Mouse (Mus musculus): ENCODE data around the gene Upk3b. TPM values are rescaled to one million over a fixed set of nuclear protein-coding genes. Genes with fewer than 3 reads are reported as not detected.

Gene Upk3b
- not detected in 2 replicates for polyA plus RNA-seq (2014; fragmentation: Nextera tagmentation; extraction: Ambion mirVana)

GRCm38 (mm10) chr5:136038258-136039214, at the start of gene Upk3b:
Gene Upk3b (plus strand): TSS chr5:136038496.
- H3K4me1 ChIP-seq (replicated peaks; ENCODE audit: control insufficient read depth, insufficient read depth, low read length), result no peaks in the 10 kb centered on the region
- ATAC-seq (replicated peaks; ENCODE audit: low FRiP score) (no peak), DNase-seq (ENCODE audit: low spot score) (no peak)
- no peak within 1 kb of the TSS for H3K4me3 ChIP-seq (ENCODE audit: low read depth, low read length)
- H3K9me3 ChIP-seq (ENCODE audit: control insufficient read depth, low read length), result no peaks in the 10 kb centered on the region
- H3K27ac ChIP-seq (ENCODE audit: low read depth, low read length), result no peak within 1 kb of the TSS
- H3K27me3 ChIP-seq (ENCODE audit: control insufficient read depth, insufficient read depth, low read length), result no peaks in the 10 kb centered on the region
- H3K4me2 ChIP-seq (ENCODE audit: low read depth, low read length, severe bottlenecking), result no peak within 1 kb of the TSS
- H3K9ac ChIP-seq (ENCODE audit: low read length), result no peak within 1 kb of the TSS
- H3K36me3 ChIP-seq (ENCODE audit: control insufficient read depth, insufficient read depth, low read length), result no peaks in the 10 kb centered on the region
- 89% methylated on average over 17 of the region's 17 CpGs for WGBS

GRCm38 (mm10) chr5:135990601-135991000, 47.7 kb upstream of the Upk3b start:
- 75% methylated on average over 5 of the region's 5 CpGs for WGBS
- no peak overlapping the region for H3K27ac ChIP-seq (ENCODE audit: low read depth, low read length)

GRCm38 (mm10) chr5:135993381-135993965, 44.8 kb upstream of the Upk3b start:
- Histone ChIP-seq H3K9me3 (ENCODE audit: control insufficient read depth, low read length) (no peaks in the 10 kb centered on the region), H3K4me2 (ENCODE audit: low read depth, low read length, severe bottlenecking) (no peak overlapping the region), H3K4me3 (ENCODE audit: low read depth, low read length) (no peak overlapping the region), H3K36me3 (ENCODE audit: control insufficient read depth, insufficient read depth, low read length) (no peaks in the 10 kb centered on the region), H3K27me3 (ENCODE audit: control insufficient read depth, insufficient read depth, low read length) (no peaks in the 10 kb centered on the region), H3K27ac (ENCODE audit: low read depth, low read length) (no peak overlapping the region), H3K4me1 (replicated peaks; ENCODE audit: control insufficient read depth, insufficient read depth, low read length) (peaks cover 5% of the 10 kb centered on the region; the same call in 1 of the 2 replicates), H3K9ac (ENCODE audit: low read length) (no peak overlapping the region)
- no peak for DNase-seq (ENCODE audit: low spot score)
- ATAC-seq (replicated peaks; ENCODE audit: low FRiP score), result no peak
- 76% methylated on average over 5 of the region's 5 CpGs for WGBS

More at GRCm38 (mm10) chr5:135990601-135991000, 47.7 kb upstream of the Upk3b start:
- no peak for ATAC-seq (replicated peaks; ENCODE audit: low FRiP score)
- Histone ChIP-seq H3K4me1 (replicated peaks; ENCODE audit: control insufficient read depth, insufficient read depth, low read length) (peaks cover 5% of the 10 kb centered on the region; the same call in 1 of the 2 replicates), H3K4me3 (ENCODE audit: low read depth, low read length) (no peak overlapping the region), H3K27me3 (ENCODE audit: control insufficient read depth, insufficient read depth, low read length) (no peaks in the 10 kb centered on the region), H3K9me3 (ENCODE audit: control insufficient read depth, low read length) (no peaks in the 10 kb centered on the region), H3K9ac (ENCODE audit: low read length) (no peak overlapping the region), H3K36me3 (ENCODE audit: control insufficient read depth, insufficient read depth, low read length) (no peaks in the 10 kb centered on the region), H3K4me2 (ENCODE audit: low read depth, low read length, severe bottlenecking) (no peak overlapping the region)
- no peak for DNase-seq (ENCODE audit: low spot score)

GRCm38 (mm10) chr5:135994335-135994724, 44.0 kb upstream of the Upk3b start:
- ATAC-seq (replicated peaks; ENCODE audit: low FRiP score) (peak; percentile 55), DNase-seq (ENCODE audit: low spot score) (no peak)
- Histone ChIP-seq H3K9ac (ENCODE audit: low read length) (no peak overlapping the region), H3K27me3 (ENCODE audit: control insufficient read depth, insufficient read depth, low read length) (no peaks in the 10 kb centered on the region), H3K9me3 (ENCODE audit: control insufficient read depth, low read length) (no peaks in the 10 kb centered on the region), H3K36me3 (ENCODE audit: control insufficient read depth, insufficient read depth, low read length) (peaks cover 3% of the 10 kb centered on the region), H3K27ac (ENCODE audit: low read depth, low read length) (no peak overlapping the region), H3K4me2 (ENCODE audit: low read depth, low read length, severe bottlenecking) (no peak overlapping the region), H3K4me1 (replicated peaks; ENCODE audit: control insufficient read depth, insufficient read depth, low read length) (peaks cover 5% of the 10 kb centered on the region; the same call in 1 of the 2 replicates), H3K4me3 (ENCODE audit: low read depth, low read length) (peak overlapping the region; percentile 73)
- WGBS, result 65% methylated on average over 8 of the region's 8 CpGs

- no peaks in the 10 kb centered on the region for H3K27me3 ChIP-seq (ENCODE audit: control insufficient read depth, insufficient read depth, low read length)
- peak within 1 kb of the TSS; percentile 57; the same call in 1 of the 2 replicates for H3K27ac ChIP-seq (ENCODE audit: low read depth, low read length)
- H3K4me2 ChIP-seq (ENCODE audit: low read depth, low read length, severe bottlenecking), result peak within 1 kb of the TSS; percentile 83
- DNase-seq (ENCODE audit: low spot score), result peak; percentile 91
- peak within 1 kb of the TSS; percentile 77 for H3K9ac ChIP-seq (ENCODE audit: low read length)
- H3K36me3 ChIP-seq (ENCODE audit: control insufficient read depth, insufficient read depth, low read length), result peaks cover 3% of the 10 kb centered on the region
- peak; percentile 96 for ATAC-seq (replicated peaks; ENCODE audit: low FRiP score)
- no peaks in the 10 kb centered on the region for H3K9me3 ChIP-seq (ENCODE audit: control insufficient read depth, low read length)
- H3K4me1 ChIP-seq (replicated peaks; ENCODE audit: control insufficient read depth, insufficient read depth, low read length), result peaks cover 5% of the 10 kb centered on the region; the same call in 1 of the 2 replicates
- H3K4me3 ChIP-seq (ENCODE audit: low read depth, low read length), result peak within 1 kb of the TSS; percentile 73
- 2% methylated on average over 46 of the region's 47 CpGs for WGBS
These were observed 43.3 kb upstream of the Upk3b start, which contains the start of gene Dtx2 for GRCm38 (mm10) chr5:135994725-135995687. Gene Dtx2 (plus strand): TSS chr5:135994800.

- no peaks in the 10 kb centered on the region for H3K27me3 ChIP-seq (ENCODE audit: control insufficient read depth, insufficient read depth, low read length)
- H3K27ac ChIP-seq (ENCODE audit: low read depth, low read length), result no peak overlapping the region
- DNase-seq (ENCODE audit: low spot score) (no peak), ATAC-seq (replicated peaks; ENCODE audit: low FRiP score) (no peak)
- H3K4me1 ChIP-seq (replicated peaks; ENCODE audit: control insufficient read depth, insufficient read depth, low read length), result peaks cover 5% of the 10 kb centered on the region; the same call in 1 of the 2 replicates
- H3K4me3 ChIP-seq (ENCODE audit: low read depth, low read length), result no peak overlapping the region
- 91% methylated on average over 8 of the region's 8 CpGs for WGBS
- H3K36me3 ChIP-seq (ENCODE audit: control insufficient read depth, insufficient read depth, low read length), result peaks cover 3% of the 10 kb centered on the region
- no peaks in the 10 kb centered on the region for H3K9me3 ChIP-seq (ENCODE audit: control insufficient read depth, low read length)
- H3K9ac ChIP-seq (ENCODE audit: low read length), result no peak overlapping the region
- H3K4me2 ChIP-seq (ENCODE audit: low read depth, low read length, severe bottlenecking), result no peak overlapping the region
These were observed 42.1 kb upstream of the Upk3b start for GRCm38 (mm10) chr5:135996162-135996561.

GRCm38 (mm10) chr5:136001222-136001621, 37.1 kb upstream of the Upk3b start:
- Histone ChIP-seq H3K4me1 (replicated peaks; ENCODE audit: control insufficient read depth, insufficient read depth, low read length) (0 out of 2 replicates have a peak, but pooled peaks cover 3% of the 10 kb centered on the region), H3K27me3 (ENCODE audit: control insufficient read depth, insufficient read depth, low read length) (no peaks in the 10 kb centered on the region), H3K9me3 (ENCODE audit: control insufficient read depth, low read length) (no peaks in the 10 kb centered on the region; the same call in 1 of the 2 replicates), H3K9ac (ENCODE audit: low read length) (no peak overlapping the region), H3K4me2 (ENCODE audit: low read depth, low read length, severe bottlenecking) (no peak overlapping the region), H3K36me3 (ENCODE audit: control insufficient read depth, insufficient read depth, low read length) (peaks cover 6% of the 10 kb centered on the region), H3K4me3 (ENCODE audit: low read depth, low read length) (no peak overlapping the region), H3K27ac (ENCODE audit: low read depth, low read length) (no peak overlapping the region)
- DNase-seq (ENCODE audit: low spot score) (no peak), ATAC-seq (replicated peaks; ENCODE audit: low FRiP score) (no peak)
- WGBS, result 92% methylated on average over 6 of the region's 6 CpGs

- H3K9ac ChIP-seq (ENCODE audit: low read length), result no peak overlapping the region
- 0 out of 2 replicates have a peak, but pooled peaks cover 3% of the 10 kb centered on the region for H3K4me1 ChIP-seq (replicated peaks; ENCODE audit: control insufficient read depth, insufficient read depth, low read length)
- DNase-seq (ENCODE audit: low spot score), result no peak
- H3K27me3 ChIP-seq (ENCODE audit: control insufficient read depth, insufficient read depth, low read length), result no peaks in the 10 kb centered on the region
- 77% methylated on average over 2 of the region's 2 CpGs for WGBS
- H3K27ac ChIP-seq (ENCODE audit: low read depth, low read length), result no peak overlapping the region
- no peak for ATAC-seq (replicated peaks; ENCODE audit: low FRiP score)
- no peaks in the 10 kb centered on the region; the same call in 1 of the 2 replicates for H3K9me3 ChIP-seq (ENCODE audit: control insufficient read depth, low read length)
- H3K36me3 ChIP-seq (ENCODE audit: control insufficient read depth, insufficient read depth, low read length), result peaks cover 6% of the 10 kb centered on the region
- no peak overlapping the region for H3K4me3 ChIP-seq (ENCODE audit: low read depth, low read length)
- no peak overlapping the region for H3K4me2 ChIP-seq (ENCODE audit: low read depth, low read length, severe bottlenecking)
These were observed 36.0 kb upstream of the Upk3b start for GRCm38 (mm10) chr5:136002325-136002724.

All from forebrain, embryonic 11.5 days (tissue).